Mouse (Mus musculus): ENCODE data around the gene Pdzrn3.
A peak's percentile ranks its signal among the peaks of the same experiment; 100 is the strongest.

Pdzrn3 gene

GRCm38 (mm10) chr6:101198943-101199298 lies 178.8 kb downstream of the Pdzrn3 start:
- no peak for DNase-seq (ENCODE audit: low read depth, low spot score)

- no peak for DNase-seq (ENCODE audit: low read depth, low spot score)
These were observed 179.3 kb downstream of the Pdzrn3 start for GRCm38 (mm10) chr6:101198284-101198942.

DNA sequence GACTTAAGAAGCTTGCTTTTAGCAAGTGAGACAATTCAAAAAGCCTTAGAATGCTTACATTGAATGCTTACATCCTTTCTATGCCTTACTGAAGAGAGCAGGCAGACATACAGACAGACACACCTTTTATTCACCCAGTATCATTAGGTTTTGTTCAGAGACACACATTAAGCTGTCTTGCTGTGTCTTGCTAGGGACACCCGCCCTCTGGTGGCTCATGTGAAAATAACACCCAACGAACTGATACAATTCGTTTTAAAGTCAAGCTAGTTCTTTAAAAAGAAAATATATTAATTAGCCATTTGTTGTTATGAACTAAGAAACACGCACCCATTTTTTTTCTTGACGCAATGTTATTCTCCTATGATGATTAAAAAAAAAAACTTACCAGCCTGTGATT lies 180.1 kb downstream of the Pdzrn3 start:
- peak; percentile 65 for DNase-seq (ENCODE audit: low read depth, low spot score)

DNA sequence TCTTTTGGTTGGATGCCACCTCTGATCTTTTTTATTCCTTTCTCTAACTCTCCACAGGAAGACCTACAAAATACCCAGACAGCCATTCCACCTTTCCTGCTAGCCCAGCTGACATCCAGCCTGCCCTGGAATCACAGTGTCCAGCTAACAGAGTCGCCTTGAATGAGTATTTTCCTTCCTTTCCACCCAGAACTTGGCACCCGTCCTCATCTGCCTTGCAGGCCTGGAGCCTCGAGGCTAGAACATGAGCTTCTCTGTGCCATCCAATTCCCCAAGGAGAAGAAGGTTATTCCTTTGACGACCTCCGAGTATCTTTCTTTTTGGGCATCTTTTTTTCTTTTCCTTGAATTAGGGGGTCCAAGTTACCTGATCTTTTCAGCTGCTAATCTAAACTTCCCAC lies 181.8 kb downstream of the Pdzrn3 start:
- no peak for DNase-seq (ENCODE audit: low read depth, low spot score)

GRCm38 (mm10) chr6:101194386-101194925 lies 183.2 kb downstream of the Pdzrn3 start:
- no peak for DNase-seq (ENCODE audit: low read depth, low spot score)

- no peak for DNase-seq (ENCODE audit: low read depth, low spot score)
These were observed 186.1 kb downstream of the Pdzrn3 start for GRCm38 (mm10) chr6:101191576-101191975.

GRCm38 (mm10) chr6:101187322-101187721 lies 190.4 kb downstream of the Pdzrn3 start:
- no peak for DNase-seq (ENCODE audit: low read depth, low spot score)

- no peak for DNase-seq (ENCODE audit: low read depth, low spot score)
These were observed 190.8 kb downstream of the Pdzrn3 start for GRCm38 (mm10) chr6:101186887-101187286.

DNA sequence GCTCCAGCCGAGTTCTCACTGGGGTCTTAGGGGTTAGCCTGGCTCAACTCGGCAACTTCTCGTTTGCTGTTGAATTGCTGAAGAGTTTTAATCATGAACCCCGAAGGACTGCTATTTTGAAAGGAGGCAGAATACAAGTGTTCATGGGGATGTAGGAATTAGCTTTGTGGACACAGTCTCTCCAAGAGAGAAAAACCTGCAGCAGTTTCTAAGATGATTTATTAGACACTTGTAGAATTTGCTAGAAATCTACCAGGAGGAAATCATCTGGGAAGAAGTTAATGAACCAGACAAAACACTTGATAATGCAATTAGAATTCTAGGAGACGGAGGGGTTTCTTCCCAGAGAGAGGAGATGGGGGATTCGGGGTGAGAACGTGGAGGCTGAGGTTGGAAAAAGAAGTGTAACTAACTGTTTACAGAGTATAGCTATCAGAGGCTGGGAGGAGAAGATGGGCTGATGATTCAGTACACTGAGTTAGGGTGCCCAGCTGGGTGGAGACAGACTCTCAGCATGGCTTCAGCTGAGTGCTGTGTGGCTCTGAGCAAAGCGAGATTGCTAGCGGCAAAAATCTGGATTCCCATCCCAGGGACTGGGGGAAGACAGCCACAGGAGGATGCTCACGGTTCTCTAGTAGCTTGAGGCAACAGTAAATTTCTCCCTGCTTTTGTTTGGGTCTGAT lies 193.5 kb downstream of the Pdzrn3 start:
- no peak for DNase-seq (ENCODE audit: low read depth, low spot score)

DNA sequence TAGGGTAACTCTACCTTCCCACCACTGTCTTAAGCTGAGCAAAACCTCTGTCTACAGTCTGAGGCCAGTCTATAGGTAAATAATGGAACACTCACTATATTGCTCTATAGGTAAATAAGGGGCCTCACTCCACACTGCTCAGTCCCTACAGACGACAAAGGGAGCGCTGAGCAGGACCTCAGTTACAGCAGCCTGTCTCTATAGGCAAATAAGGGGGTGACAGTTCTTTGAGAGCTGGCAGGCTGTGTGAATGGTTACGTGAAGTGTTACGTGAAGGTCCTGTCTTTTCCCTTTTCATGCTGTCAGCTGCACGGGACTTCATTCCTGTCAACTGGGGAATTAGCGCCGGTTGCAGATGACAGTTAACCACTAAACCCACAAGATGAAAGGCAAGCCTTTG lies 207.0 kb downstream of the Pdzrn3 start:
- DNase-seq (ENCODE audit: low read depth, low spot score) = no peak

GRCm38 (mm10) chr6:101153511-101153921 lies 224.2 kb downstream of the Pdzrn3 start:
- no peak for DNase-seq (ENCODE audit: low read depth, low spot score)

- no peak for DNase-seq (ENCODE audit: low read depth, low spot score)
These were observed 242.3 kb downstream of the Pdzrn3 start for GRCm38 (mm10) chr6:101135368-101135767.

GRCm38 (mm10) chr6:101125396-101125795 lies 252.3 kb downstream of the Pdzrn3 start:
- DNase-seq (ENCODE audit: low read depth, low spot score) = no peak

- DNase-seq (ENCODE audit: low read depth, low spot score) = no peak
These were observed 268.7 kb downstream of the Pdzrn3 start for GRCm38 (mm10) chr6:101108951-101109350.

DNA sequence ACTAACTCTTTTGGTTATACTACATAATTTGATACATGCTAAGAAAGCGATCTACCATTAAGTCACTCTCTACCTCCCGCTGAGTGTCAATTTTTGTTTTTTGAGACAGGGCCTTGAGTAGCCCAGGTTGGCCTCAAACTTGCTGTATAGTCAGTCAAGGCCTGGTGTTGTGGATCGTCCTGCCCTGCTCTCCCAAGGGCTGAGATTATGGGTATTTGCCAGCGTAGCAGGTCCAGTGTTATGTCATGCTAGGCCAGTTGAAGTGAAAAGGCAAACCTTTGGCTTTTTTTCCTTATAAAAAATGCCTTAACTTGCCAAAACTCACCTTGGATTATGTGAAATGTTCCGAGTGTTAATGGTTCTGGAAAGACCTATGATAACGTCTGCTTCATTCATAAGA lies 274.2 kb downstream of the Pdzrn3 start:
- no peak for DNase-seq (ENCODE audit: low read depth, low spot score)

- no peak for DNase-seq (ENCODE audit: low read depth, low spot score)
These were observed 275.7 kb downstream of the Pdzrn3 start for GRCm38 (mm10) chr6:101101709-101102654.
